Mouse (Mus musculus) olfactory bulb, adult 2 months (tissue): Measurements from ENCODE around the gene Atp8b2.

Source experiments
- CTCF ChIP-seq: fragments of 200-500 bp; IDR thresholded peaks from 2 replicates; pipeline ENCODE4 v1.5.1; 2012; ENCODE audit warnings: low read depth, mild to moderate bottlenecking, low read length, moderate library complexity; ENCODE audit not compliant: insufficient read depth
- POLR2A ChIP-seq: fragments of 200-500 bp; IDR thresholded peaks from 2 replicates; pipeline ENCODE4 v1.6.1; 2012; ENCODE audit warnings: mild to moderate bottlenecking, low read depth, low read length, moderate library complexity; ENCODE audit not compliant: insufficient read depth

DNA sequence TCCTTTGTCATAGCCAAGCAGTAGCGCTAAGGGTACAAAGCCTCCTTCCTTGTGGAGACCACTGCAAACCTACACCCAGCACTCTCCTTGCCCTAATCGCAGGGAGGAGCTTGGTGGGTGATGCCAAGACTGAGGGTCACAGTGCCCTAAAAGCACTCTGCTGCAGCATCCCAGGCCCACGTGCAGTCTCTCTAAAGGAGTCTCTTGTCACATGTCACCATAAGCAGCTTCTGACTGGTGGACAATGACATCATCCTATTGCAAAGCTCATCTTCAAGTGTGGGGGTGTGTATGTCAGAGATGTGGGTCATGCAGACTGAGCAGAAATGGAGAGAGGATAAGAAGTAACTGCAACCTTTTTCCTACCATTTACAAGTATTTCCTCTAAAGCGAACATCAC is 3.9 kb downstream of the Atp8b2 start:
- TF ChIP-seq POLR2A (no peak), CTCF (no peak)
